Mouse (Mus musculus) hindbrain, postnatal 0 days (tissue): ENCODE data around the gene Rhox2e. TPM values are rescaled to one million over a fixed set of nuclear protein-coding genes. Genes with fewer than 3 reads are reported as not detected.
"Not testable (repeated sequence)": the region's sequence is repeated elsewhere in the genome, so short reads cannot be mapped to it uniquely, and the experiment has no call there.

ENCODE experiments used
- ATAC-seq: fragments of 200-750 bp; cut with Nextera tagmentation; 2 replicates; pipeline ENCODE4 v1.8.0; 2017; ENCODE audit warnings: mild to moderate bottlenecking, moderate TSS enrichment, moderate library complexity
- DNase-seq: peaks from one replicate; pipeline ENCODE4 v3.0.0-alpha.2; 2015; ENCODE audit warnings: low spot score
- H3K27ac ChIP-seq: fragments of 300-500 bp; sonication (generic); 2 replicates; pipeline ENCODE4 v1.5.1; 2014; ENCODE audit warnings: mild to moderate bottlenecking
- H3K27me3 ChIP-seq: fragments of 300-500 bp; sonication (generic); 2 replicates; pipeline ENCODE4 v1.6.1; 2014; ENCODE audit warnings: low read length, mixed read lengths; ENCODE audit not compliant: insufficient read depth
- H3K36me3 ChIP-seq: fragments of 300-500 bp; sonication (generic); 2 replicates; pipeline ENCODE4 v1.6.1; 2014; ENCODE audit warnings: low read length, mixed read lengths; ENCODE audit not compliant: insufficient read depth
- H3K4me1 ChIP-seq: fragments of 300-500 bp; sonication (generic); 2 replicates; pipeline ENCODE4 v1.6.1; 2014; ENCODE audit warnings: antibody characterized with exemption, low read length, mixed read lengths; ENCODE audit not compliant: insufficient read depth
- H3K4me2 ChIP-seq: fragments of 300-500 bp; sonication (generic); 2 replicates; pipeline ENCODE4 v1.6.1; 2014; ENCODE audit warnings: low read depth, mild to moderate bottlenecking, low read length, moderate library complexity, mixed read lengths
- H3K4me3 ChIP-seq: fragments of 300-500 bp; sonication (generic); 2 replicates; pipeline ENCODE4 v1.5.1; 2014; ENCODE audit warnings: low read length
- H3K9ac ChIP-seq: fragments of 300-500 bp; sonication (generic); replicated peaks from 2 replicates; pipeline ENCODE4 v1.6.1; 2014; ENCODE audit warnings: mild to moderate bottlenecking, low read length, moderate library complexity, mixed read lengths
- H3K9me3 ChIP-seq: fragments of 300-500 bp; sonication (generic); 2 replicates; pipeline ENCODE4 v1.6.1; 2016; ENCODE audit warnings: low read length, mixed read lengths
- WGBS: fragments of 180-500 bp; shearing (Covaris S2); extraction: QIAGEN DNeasy Blood & Tissue Kit; methylation state at CpG from one replicate; pipeline ENCODE4 v1.1.7; 2014; 5-methylcytosine and 5-hydroxymethylcytosine counted together
- polyA plus RNA-seq: library from polyadenylated mRNA; unstranded; fragments of >200 nt; fragmentation: Nextera tagmentation; extraction: Ambion mirVana; gene quantifications from 2 replicates; pipeline ENCODE4 v1.2.1, GENCODE M21; 2015
- total RNA-seq: library from RNA; depleted of rRNA; stranded (reverse); fragments of >200 nt; gene quantifications from 2 replicates; pipeline ENCODE4 v1.2.3, GENCODE M21; 2014; rRNA removed

Rhox2e gene
- total RNA-seq: 0.47 TPM in 1 of 2 replicates, not detected in the other
- polyA plus RNA-seq: not detected in 2 replicates

DNA sequence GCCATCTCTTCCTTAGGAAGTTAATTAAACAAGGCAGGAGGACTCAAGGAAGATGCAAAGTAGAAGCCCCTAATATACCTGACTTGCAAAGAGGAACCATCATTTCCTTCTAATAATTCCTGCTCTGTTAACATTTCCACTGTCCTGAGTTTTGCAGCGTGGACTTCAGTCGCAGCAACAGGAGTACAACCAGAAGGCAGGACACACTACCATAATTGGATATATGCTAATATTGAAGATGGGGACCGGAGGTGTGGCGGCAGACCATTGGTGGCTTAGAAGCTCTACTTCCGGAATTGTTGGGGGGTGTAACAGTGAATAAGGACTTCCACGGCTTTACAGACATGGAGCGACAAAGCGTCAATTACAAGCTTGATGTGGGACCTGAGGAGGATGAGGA lies at the start of gene Rhox2e:
Gene Rhox2e (plus strand): TSS at position 301 of the 400 bp plus-strand sequence.
- 93% methylated on average over 2 of the region's 8 CpGs for WGBS
- ATAC-seq, H3K4me2 ChIP-seq, H3K4me1 ChIP-seq, H3K9ac ChIP-seq, H3K9me3 ChIP-seq, DNase-seq, H3K36me3 ChIP-seq, H3K4me3 ChIP-seq, H3K27me3 ChIP-seq, H3K27ac ChIP-seq: not testable (repeated sequence)

DNA sequence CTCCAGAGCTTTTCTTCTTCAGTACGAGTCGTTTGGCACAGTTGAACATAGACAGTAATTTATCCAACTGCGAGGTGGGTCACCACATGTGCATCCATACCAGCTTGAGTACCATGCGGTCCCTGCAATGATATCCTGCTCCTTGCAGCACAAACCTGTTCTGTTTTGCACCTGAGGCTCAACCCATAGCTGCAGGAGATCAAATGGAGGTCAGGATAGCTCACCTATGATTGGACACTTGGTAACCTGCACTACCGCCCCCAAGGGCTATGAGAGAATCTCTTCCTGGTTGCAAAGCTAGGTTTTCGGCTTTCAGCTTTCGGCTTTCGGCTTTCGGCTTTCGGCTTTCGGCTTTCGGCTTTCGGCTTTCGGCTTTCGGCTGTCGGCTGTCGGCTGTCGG lies 16.2 kb upstream of the Rhox2e start, which contains the start of gene Rhox4d:
Gene Rhox4d (plus strand): TSS at position 301 of the 400 bp plus-strand sequence.
- H3K27me3 ChIP-seq, DNase-seq, H3K4me1 ChIP-seq, H3K4me2 ChIP-seq, H3K36me3 ChIP-seq, H3K9me3 ChIP-seq, H3K4me3 ChIP-seq, H3K27ac ChIP-seq, ATAC-seq, H3K9ac ChIP-seq: not testable (repeated sequence)
- 92% methylated on average over 13 of the region's 18 CpGs for WGBS

GRCm38 (mm10) chrX:37541719-37542118 lies 11.5 kb downstream of the Rhox2e start, which contains the start of gene Rhox3e:
Gene Rhox3e, plus strand, starts transcription at chrX:37542019.
- H3K9me3 ChIP-seq, H3K4me3 ChIP-seq, ATAC-seq, H3K9ac ChIP-seq, H3K27me3 ChIP-seq, H3K27ac ChIP-seq, DNase-seq, H3K4me2 ChIP-seq, H3K36me3 ChIP-seq, H3K4me1 ChIP-seq: not testable (repeated sequence)
- WGBS: no CpG with 5 or more reads among the region's 4 CpGs

GRCm38 (mm10) chrX:37557112-37557511 lies 26.9 kb downstream of the Rhox2e start, which contains the start of gene Rhox4e:
Gene Rhox4e, plus strand, starts transcription at chrX:37557412.
- not testable (repeated sequence) for H3K27ac ChIP-seq, H3K9me3 ChIP-seq, ATAC-seq, H3K36me3 ChIP-seq, DNase-seq, H3K4me3 ChIP-seq, H3K4me1 ChIP-seq, H3K4me2 ChIP-seq, H3K9ac ChIP-seq, H3K27me3 ChIP-seq
- WGBS: 98% methylated on average over 10 of the region's 18 CpGs

DNA sequence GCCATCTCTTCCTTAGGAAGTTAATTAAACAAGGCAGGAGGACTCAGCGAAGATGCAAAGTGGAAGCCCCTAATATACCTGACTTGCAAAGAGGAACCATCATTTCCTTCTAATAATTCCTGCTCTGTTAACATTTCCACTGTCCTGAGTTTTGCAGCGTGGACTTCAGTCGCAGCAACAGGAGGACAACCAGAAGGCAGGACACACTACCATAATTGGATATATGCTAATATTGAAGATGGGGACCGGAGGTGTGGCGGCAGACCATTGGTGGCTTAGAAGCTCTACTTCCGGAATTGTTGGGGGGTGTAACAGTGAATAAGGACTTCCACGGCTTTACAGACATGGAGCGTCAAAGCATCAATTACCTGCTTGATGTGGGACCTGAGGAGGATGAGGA lies 40.9 kb downstream of the Rhox2e start, which contains the start of gene Rhox2f:
Gene Rhox2f (plus strand): TSS at position 301 of the 400 bp plus-strand sequence.
- not testable (repeated sequence) for H3K9ac ChIP-seq, ATAC-seq, H3K27me3 ChIP-seq, H3K4me3 ChIP-seq, H3K9me3 ChIP-seq, H3K27ac ChIP-seq, H3K36me3 ChIP-seq, H3K4me1 ChIP-seq, DNase-seq, H3K4me2 ChIP-seq
- WGBS: 87% methylated on average over 5 of the region's 8 CpGs

DNA sequence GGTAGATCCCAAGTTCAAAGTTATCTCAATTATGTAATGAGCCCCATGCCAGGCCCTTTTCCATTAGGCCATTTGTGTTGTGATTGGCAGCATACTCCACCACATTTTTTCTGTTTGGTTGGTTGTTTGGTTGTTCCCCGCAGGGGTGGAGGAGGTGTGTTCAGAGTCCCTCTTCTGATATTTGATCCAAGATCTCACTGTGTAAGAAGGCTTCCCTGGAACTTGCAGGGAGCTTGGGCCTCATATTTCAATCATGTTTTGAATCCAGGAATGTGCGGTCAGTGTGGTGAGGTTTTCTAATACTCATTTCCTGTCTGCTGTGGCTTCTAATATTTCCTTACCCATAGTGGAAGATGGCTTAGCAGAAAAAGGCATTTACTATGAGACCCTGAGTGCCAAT lies 42.4 kb downstream of the Rhox2e start:
- WGBS: 68% methylated on average over 2 of the region's 2 CpGs
- not testable (repeated sequence) for DNase-seq, ATAC-seq

DNA sequence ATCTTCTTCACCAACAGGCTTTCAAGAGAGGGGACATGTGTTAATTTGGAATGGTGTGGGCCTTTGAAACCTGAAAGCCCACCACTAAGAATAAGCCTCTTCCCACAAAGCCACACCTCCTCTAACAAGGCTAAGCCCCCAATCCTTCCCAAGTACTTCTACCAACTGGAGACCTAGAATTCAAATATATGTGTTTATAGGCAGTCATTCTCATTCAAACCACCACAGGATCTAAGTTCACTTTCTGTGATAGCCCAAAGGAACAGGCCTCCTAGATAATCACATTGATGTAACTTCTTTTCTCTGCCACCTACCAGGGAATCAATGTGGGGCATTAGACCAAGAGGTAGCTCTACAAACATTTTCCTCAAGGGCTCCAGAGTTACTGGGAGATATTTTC lies 50.4 kb downstream of the Rhox2e start, which contains the start of gene Rhox3f:
Gene Rhox3f (plus strand): TSS at position 301 of the 400 bp plus-strand sequence.
- H3K27ac ChIP-seq, H3K9ac ChIP-seq, ATAC-seq, H3K9me3 ChIP-seq, H3K4me2 ChIP-seq, DNase-seq, H3K27me3 ChIP-seq, H3K4me3 ChIP-seq, H3K36me3 ChIP-seq, H3K4me1 ChIP-seq: not testable (repeated sequence)

More for the DNA sequence above, 42.4 kb downstream of the Rhox2e start:
- not testable (repeated sequence) for H3K9me3 ChIP-seq, H3K4me2 ChIP-seq, H3K27me3 ChIP-seq, H3K4me3 ChIP-seq, H3K9ac ChIP-seq, H3K4me1 ChIP-seq, H3K27ac ChIP-seq, H3K36me3 ChIP-seq

Other genes with a start within 250 kb of the Rhox2e start
- gene Rhox3a2, start 150.4 kb upstream of the Rhox2e start, total RNA-seq: not detected in 2 replicates
- not detected in 2 replicates for gene Rhox3a2, start 150.4 kb upstream of the Rhox2e start, polyA plus RNA-seq
- gene Rhox4a2, start 139.6 kb upstream of the Rhox2e start, total RNA-seq: not detected in 2 replicates
- gene Rhox4a2, start 139.6 kb upstream of the Rhox2e start, polyA plus RNA-seq: not detected in 2 replicates
- 0.47 TPM in 1 of 2 replicates, not detected in the other for gene Rhox2b, start 118.4 kb upstream of the Rhox2e start, total RNA-seq
- not detected in 2 replicates for gene Rhox2b, start 118.4 kb upstream of the Rhox2e start, polyA plus RNA-seq
- not detected in 2 replicates for gene Rhox4b, start 98.0 kb upstream of the Rhox2e start, total RNA-seq
- gene Rhox4b, start 98.0 kb upstream of the Rhox2e start, polyA plus RNA-seq: not detected in 2 replicates
- not detected in 2 replicates for gene Rhox2c, start 76.8 kb upstream of the Rhox2e start, total RNA-seq
- gene Rhox2c, start 76.8 kb upstream of the Rhox2e start, polyA plus RNA-seq: not detected in 2 replicates
- gene Rhox3c, start 71.9 kb upstream of the Rhox2e start, total RNA-seq: not detected in 2 replicates
- not detected in 2 replicates for gene Rhox3c, start 71.9 kb upstream of the Rhox2e start, polyA plus RNA-seq
- not detected in 2 replicates for gene Rhox4c, start 50.1 kb upstream of the Rhox2e start, total RNA-seq
- gene Rhox4c, start 50.1 kb upstream of the Rhox2e start, polyA plus RNA-seq: not detected in 2 replicates
- not detected in 2 replicates for gene Rhox2d, start 37.0 kb upstream of the Rhox2e start, total RNA-seq
- gene Rhox2d, start 37.0 kb upstream of the Rhox2e start, polyA plus RNA-seq: not detected in 2 replicates
- gene Rhox4d, start 16.1 kb upstream of the Rhox2e start, total RNA-seq: not detected in 2 replicates
- not detected in 2 replicates for gene Rhox4d, start 16.1 kb upstream of the Rhox2e start, polyA plus RNA-seq
- not detected in 2 replicates for gene Rhox3e, start 11.6 kb downstream of the Rhox2e start, total RNA-seq
- not detected in 2 replicates for gene Rhox3e, start 11.6 kb downstream of the Rhox2e start, polyA plus RNA-seq
- not detected in 2 replicates for gene Rhox4e, start 27.0 kb downstream of the Rhox2e start, total RNA-seq
- gene Rhox4e, start 27.0 kb downstream of the Rhox2e start, polyA plus RNA-seq: not detected in 2 replicates
- not detected in 2 replicates for gene Rhox2f, start 41.0 kb downstream of the Rhox2e start, total RNA-seq
- not detected in 2 replicates for gene Rhox2f, start 41.0 kb downstream of the Rhox2e start, polyA plus RNA-seq
- gene Rhox3f, start 50.5 kb downstream of the Rhox2e start, total RNA-seq: not detected in 2 replicates
- not detected in 2 replicates for gene Rhox3f, start 50.5 kb downstream of the Rhox2e start, polyA plus RNA-seq
- gene Rhox4f, start 77.3 kb downstream of the Rhox2e start, total RNA-seq: not detected in 2 replicates
- gene Rhox4f, start 77.3 kb downstream of the Rhox2e start, polyA plus RNA-seq: not detected in 2 replicates
- gene Rhox3g, start 98.2 kb downstream of the Rhox2e start, total RNA-seq: not detected in 2 replicates
- not detected in 2 replicates for gene Rhox3g, start 98.2 kb downstream of the Rhox2e start, polyA plus RNA-seq
- gene Rhox2g, start 113.0 kb downstream of the Rhox2e start, total RNA-seq: not detected in 2 replicates
- gene Rhox2g, start 113.0 kb downstream of the Rhox2e start, polyA plus RNA-seq: not detected in 2 replicates
- not detected in 2 replicates for gene Rhox4g, start 120.9 kb downstream of the Rhox2e start, total RNA-seq
- gene Rhox4g, start 120.9 kb downstream of the Rhox2e start, polyA plus RNA-seq: not detected in 2 replicates
- not detected in 2 replicates for gene Rhox3h, start 138.3 kb downstream of the Rhox2e start, total RNA-seq
- not detected in 2 replicates for gene Rhox3h, start 138.3 kb downstream of the Rhox2e start, polyA plus RNA-seq
- gene Rhox2h, start 142.8 kb downstream of the Rhox2e start, total RNA-seq: not detected in 2 replicates
- gene Rhox2h, start 142.8 kb downstream of the Rhox2e start, polyA plus RNA-seq: not detected in 2 replicates